Mouse (Mus musculus) liver, embryonic 14.5 days (tissue): ENCODE results near the gene Aldh9a1. TPM values are rescaled to one million over a fixed set of nuclear protein-coding genes. Genes with fewer than 3 reads are reported as not detected.
A peak's percentile ranks its signal among the peaks of the same experiment; 100 is the strongest.

Source experiments
- ATAC-seq: fragments of 200-750 bp; cut with Nextera tagmentation; 2 replicates; pipeline ENCODE4 v1.8.0; 2017; ENCODE audit warnings: moderate number of reproducible peaks, mild to moderate bottlenecking, moderate library complexity; ENCODE audit not compliant: insufficient read depth
- DNase-seq, 3 experiments: peaks; one replicate each; pipeline ENCODE4 v3.0.0-alpha.2; 2012 to 2013; ENCODE audit warnings: low read depth in 3 of 3, low spot score in 3 of 3
- H3K27ac ChIP-seq: fragments of 300-500 bp; sonication (generic); 2 replicates; pipeline ENCODE4 v1.5.1; 2014; ENCODE audit warnings: moderate library complexity, mild to moderate bottlenecking, control low read depth, inconsistent platforms
- H3K27me3 ChIP-seq: fragments of 300-500 bp; sonication (generic); 2 replicates; pipeline ENCODE4 v1.6.1; 2014; ENCODE audit warnings: mild to moderate bottlenecking, low read length, moderate library complexity; ENCODE audit not compliant: control insufficient read depth, insufficient read depth
- H3K36me3 ChIP-seq: fragments of 300-500 bp; sonication (generic); replicated peaks from 2 replicates; pipeline ENCODE4 v1.6.1; 2014; ENCODE audit warnings: low read depth; ENCODE audit not compliant: control insufficient read depth, insufficient read depth
- H3K4me1 ChIP-seq, 2 experiments: fragments of 200-500 bp in 1 of 2; fragments of 300-500 bp in 1 of 2; sonication (generic) in 1 of 2; replicated peaks; 2 replicates each; pipeline ENCODE4 v1.6.1; 2012 to 2014; ENCODE audit warnings: antibody characterized with exemption in 1 of 2, inconsistent platforms in 1 of 2, low read length in 1 of 2; ENCODE audit not compliant: control insufficient read depth in 2 of 2, insufficient read depth in 2 of 2
- H3K4me2 ChIP-seq: fragments of 300-500 bp; sonication (generic); 2 replicates; pipeline ENCODE4 v1.6.1; 2014; ENCODE audit warnings: low read depth, mild to moderate bottlenecking, control low read depth, moderate library complexity
- H3K4me3 ChIP-seq, 2 experiments: fragments of 200-500 bp in 1 of 2; fragments of 300-500 bp in 1 of 2; sonication (generic) in 1 of 2; 2 replicates each; pipeline ENCODE4 v1.5.1; 2012 to 2014; ENCODE audit warnings: low read depth in 2 of 2, low read length in 2 of 2, mild to moderate bottlenecking in 2 of 2, control low read depth in 1 of 2, inconsistent platforms in 1 of 2, moderate library complexity in 1 of 2; ENCODE audit not compliant: insufficient read depth in 1 of 2
- H3K9ac ChIP-seq: fragments of 300-500 bp; sonication (generic); replicated peaks from 2 replicates; pipeline ENCODE4 v1.6.1; 2014; ENCODE audit warnings: mild to moderate bottlenecking, control low read depth, moderate library complexity
- H3K9me3 ChIP-seq: fragments of 300-500 bp; sonication (generic); 2 replicates; pipeline ENCODE4 v1.6.1; 2016; ENCODE audit warnings: low read length, mixed read lengths; ENCODE audit not compliant: control insufficient read depth
- CTCF ChIP-seq: IDR thresholded peaks from 2 replicates; pipeline ENCODE4 v1.5.1; 2016; ENCODE audit warnings: antibody characterized with exemption, low read depth, control low read depth
- EP300 ChIP-seq: IDR thresholded peaks from 2 replicates; pipeline ENCODE4 v1.6.1; 2016; ENCODE audit warnings: antibody characterized with exemption, low read depth
- WGBS: fragments of 180-500 bp; shearing (Covaris S2); extraction: QIAGEN DNeasy Blood & Tissue Kit; methylation state at CpG from one replicate; pipeline ENCODE4 v1.1.7; 2014; ENCODE audit not compliant: insufficient replicate concordance; 5-methylcytosine and 5-hydroxymethylcytosine counted together
- polyA plus RNA-seq, 2 experiments: library from polyadenylated mRNA; depleted of rRNA in 1 of 2; stranded (reverse) in 1 of 2; unstranded in 1 of 2; fragments of >200 nt; fragmentation: Nextera tagmentation in 1 of 2; extraction: Ambion mirVana in 1 of 2; gene quantifications; 2 replicates each; pipeline versions ENCODE4 v1.2.1 to v1.2.3; 2012 to 2014

Aldh9a1 gene
- polyA plus RNA-seq, 2 experiments: 28.1 to 52.5 TPM

DNA sequence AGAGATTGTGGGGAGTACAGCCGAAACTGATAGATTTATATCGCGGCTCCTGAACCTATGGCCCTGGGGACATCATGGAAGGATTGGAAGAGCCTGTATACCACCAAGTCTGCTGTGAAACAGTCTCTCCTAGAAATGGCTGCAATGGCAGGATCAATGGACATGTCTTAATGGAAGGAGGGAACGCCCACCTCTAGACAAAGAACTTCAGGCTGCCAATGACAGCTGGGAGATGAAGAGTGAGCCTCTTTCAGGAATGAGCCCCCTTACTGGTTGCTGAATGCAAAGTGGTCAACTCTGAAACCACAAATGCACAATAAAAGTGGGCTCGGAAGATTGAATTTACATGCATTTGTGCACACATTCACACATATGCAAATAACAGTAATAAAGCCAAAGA lies 33.0 kb downstream of the Aldh9a1 start:
- Histone ChIP-seq H3K4me2 (peak overlapping the region; percentile 81), H3K4me3 (peak overlapping the region; percentile 2 to 34; a peak in 2 of 4 replicates), H3K36me3 (peaks cover 49% of the 10 kb centered on the region), H3K9ac (peak overlapping the region; percentile 71), H3K27ac (peak overlapping the region; percentile 99), H3K4me1 (peaks cover 76 to 85% of the 10 kb centered on the region in 2 experiments), H3K9me3 (no peaks in the 10 kb centered on the region), H3K27me3 (no peaks in the 10 kb centered on the region)
- DNase-seq (no peak), ATAC-seq (no peak)
- WGBS: 57% methylated on average over 5 of the region's 5 CpGs
- TF ChIP-seq CTCF (no peak), EP300 (no peak)

GRCm38 (mm10) chr1:167383178-167383577 lies 33.4 kb downstream of the Aldh9a1 start:
- no peaks in the 10 kb centered on the region for H3K27me3 ChIP-seq
- H3K9ac ChIP-seq: peak overlapping the region; percentile 71
- peaks cover 49% of the 10 kb centered on the region for H3K36me3 ChIP-seq
- DNase-seq (no peak), ATAC-seq (no peak)
- H3K4me1 ChIP-seq: peaks cover 79 to 86% of the 10 kb centered on the region in 2 experiments
- peak overlapping the region; percentile 81 for H3K4me2 ChIP-seq
- H3K27ac ChIP-seq: peak overlapping the region; percentile 99
- peak overlapping the region in 1 of 2 experiments; percentile 34; a peak in 2 of 4 replicates for H3K4me3 ChIP-seq
- no peaks in the 10 kb centered on the region for H3K9me3 ChIP-seq
- TF ChIP-seq CTCF (no peak), EP300 (no peak)
- 61% methylated on average over 5 of the region's 5 CpGs for WGBS

DNA sequence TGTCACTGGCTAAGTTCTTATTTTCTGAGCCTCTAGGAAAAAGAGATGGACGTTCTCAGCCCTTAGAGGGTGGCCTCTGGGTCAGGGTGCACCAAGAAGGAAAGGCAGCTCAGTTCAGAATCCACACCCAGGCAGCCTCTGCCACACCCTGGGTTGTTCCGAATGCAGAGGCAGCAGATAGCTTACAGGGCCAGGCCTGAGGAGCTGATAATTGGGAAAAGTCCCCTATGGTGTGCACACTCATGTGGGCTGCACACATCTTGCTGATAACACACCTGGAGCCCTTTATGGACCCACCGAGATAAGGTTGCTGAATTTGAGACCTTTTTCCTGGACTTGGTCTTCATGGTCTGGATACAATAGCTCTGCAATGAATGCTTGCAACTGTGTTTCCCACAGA lies 34.4 kb downstream of the Aldh9a1 start:
- H3K9me3 ChIP-seq: no peaks in the 10 kb centered on the region
- H3K4me1 ChIP-seq: peaks cover 84 to 92% of the 10 kb centered on the region in 2 experiments
- H3K9ac ChIP-seq: peak overlapping the region; percentile 79
- peak; percentile 98 for ATAC-seq
- H3K27ac ChIP-seq: peak overlapping the region; percentile 99
- TF ChIP-seq CTCF: no peak
- peak; percentile 99 for TF ChIP-seq EP300
- peaks cover 50% of the 10 kb centered on the region for H3K36me3 ChIP-seq
- no peaks in the 10 kb centered on the region for H3K27me3 ChIP-seq
- DNase-seq: peak; percentile 91 to 92 (median 91)
- peak overlapping the region; percentile 81 for H3K4me2 ChIP-seq
- 12% methylated on average over 3 of the region's 3 CpGs for WGBS
- H3K4me3 ChIP-seq: peak overlapping the region; percentile 24 to 34; a peak in 3 of 4 replicates

GRCm38 (mm10) chr1:167385211-167385610 lies 35.4 kb downstream of the Aldh9a1 start:
- Histone ChIP-seq H3K9me3 (no peaks in the 10 kb centered on the region), H3K27me3 (no peaks in the 10 kb centered on the region), H3K36me3 (peaks cover 47% of the 10 kb centered on the region), H3K4me2 (peak overlapping the region; percentile 81), H3K4me3 (no peak overlapping the region), H3K4me1 (peaks cover 92 to 95% of the 10 kb centered on the region in 2 experiments), H3K27ac (peak overlapping the region; percentile 99), H3K9ac (peak overlapping the region; percentile 79)
- TF ChIP-seq CTCF (no peak), EP300 (no peak)
- 85% methylated on average over 2 of the region's 2 CpGs for WGBS
- DNase-seq (no peak), ATAC-seq (no peak)

DNA sequence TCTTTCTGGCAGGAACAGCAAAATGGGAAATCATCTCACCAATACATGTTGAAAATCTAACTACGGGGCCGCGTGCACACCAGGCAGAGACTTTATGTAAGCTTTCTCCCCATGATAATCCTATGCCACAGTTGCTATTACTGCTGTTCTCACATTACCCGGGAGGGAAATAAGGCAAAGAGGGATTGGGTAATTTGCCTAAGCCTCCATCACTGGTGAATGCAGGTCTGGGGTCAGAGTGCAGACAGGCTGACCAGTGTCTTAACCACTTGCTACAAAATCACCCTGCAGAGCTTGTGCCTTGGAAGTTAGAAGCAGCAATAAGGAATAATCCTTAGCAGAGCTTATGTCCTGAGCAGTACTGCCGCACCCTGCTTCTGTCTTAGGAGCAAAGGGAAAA lies 35.8 kb downstream of the Aldh9a1 start:
- WGBS: 63% methylated on average over 5 of the region's 5 CpGs
- Histone ChIP-seq H3K9me3 (no peaks in the 10 kb centered on the region), H3K36me3 (peaks cover 47% of the 10 kb centered on the region), H3K4me2 (peak overlapping the region; percentile 81), H3K27ac (peak overlapping the region; percentile 99), H3K27me3 (no peaks in the 10 kb centered on the region), H3K9ac (peak overlapping the region; percentile 79), H3K4me3 (peak overlapping the region in 1 of 2 experiments; percentile 1; a peak in 1 of 4 replicates), H3K4me1 (peaks cover 92 to 95% of the 10 kb centered on the region in 2 experiments)
- DNase-seq (no peak), ATAC-seq (no peak)
- TF ChIP-seq EP300 (peak; percentile 15; the same call in 1 of the 2 replicates), CTCF (no peak)
